Mouse (Mus musculus) ES-Bruce4 (cell line): ENCODE results near the gene Ubr1. TPM values are rescaled to one million over a fixed set of nuclear protein-coding genes. Genes with fewer than 3 reads are reported as not detected.
A peak's percentile ranks its signal among the peaks of the same experiment; 100 is the strongest.

Experiments
- H3K27ac ChIP-seq: 2 replicates; pipeline ENCODE4 v1.5.1; 2012; ENCODE audit warnings: low read length, inconsistent platforms; ENCODE audit not compliant: insufficient read depth
- H3K27me3 ChIP-seq: 2 replicates; pipeline ENCODE4 v1.6.1; 2012; ENCODE audit warnings: mild to moderate bottlenecking, low read length, inconsistent platforms; ENCODE audit not compliant: control insufficient read depth, poor library complexity, insufficient read depth, severe bottlenecking
- H3K36me3 ChIP-seq: 2 replicates; pipeline ENCODE4 v1.6.1; 2012; ENCODE audit warnings: inconsistent platforms, mild to moderate bottlenecking, low read length, moderate library complexity; ENCODE audit not compliant: control insufficient read depth, poor library complexity, insufficient read depth, severe bottlenecking
- H3K4me1 ChIP-seq: one replicate; pipeline ENCODE4 v1.8.1; 2011; ENCODE audit warnings: low read length; ENCODE audit not compliant: control insufficient read depth, insufficient read depth
- H3K4me3 ChIP-seq: 2 replicates; pipeline ENCODE4 v1.5.1; 2011; ENCODE audit warnings: low read depth, mild to moderate bottlenecking, low read length
- H3K9ac ChIP-seq: 2 replicates; pipeline ENCODE4 v1.6.1; 2012; ENCODE audit warnings: low read depth, mild to moderate bottlenecking, inconsistent platforms; ENCODE audit not compliant: poor library complexity, severe bottlenecking
- H3K9me3 ChIP-seq: replicated peaks from 2 replicates; pipeline ENCODE4 v1.6.1; 2012; ENCODE audit warnings: mild to moderate bottlenecking, low read length, inconsistent platforms; ENCODE audit not compliant: control insufficient read depth, poor library complexity, insufficient read depth, severe bottlenecking
- CTCF ChIP-seq: IDR thresholded peaks from one replicate; pipeline ENCODE4 v1.8.1; 2011; ENCODE audit warnings: low read depth, low read length
- EP300 ChIP-seq: IDR thresholded peaks from 2 replicates; pipeline ENCODE4 v1.6.1; 2011; ENCODE audit warnings: low read depth, low read length; ENCODE audit not compliant: insufficient read depth
- POLR2A ChIP-seq: IDR thresholded peaks from one replicate; pipeline ENCODE4 v1.8.1; 2011; ENCODE audit warnings: low read length; ENCODE audit not compliant: insufficient read depth
- polyA plus RNA-seq: library from polyadenylated mRNA; stranded (reverse); fragments of >200 nt; gene quantifications from 2 replicates; pipeline ENCODE4 v1.2.4, GENCODE M21; 2011; ENCODE audit warnings: low read depth; ENCODE audit not compliant: missing spikeins, insufficient read depth, insufficient read length

Gene Ubr1
- polyA plus RNA-seq, 1 experiment = 29.5 TPM

DNA sequence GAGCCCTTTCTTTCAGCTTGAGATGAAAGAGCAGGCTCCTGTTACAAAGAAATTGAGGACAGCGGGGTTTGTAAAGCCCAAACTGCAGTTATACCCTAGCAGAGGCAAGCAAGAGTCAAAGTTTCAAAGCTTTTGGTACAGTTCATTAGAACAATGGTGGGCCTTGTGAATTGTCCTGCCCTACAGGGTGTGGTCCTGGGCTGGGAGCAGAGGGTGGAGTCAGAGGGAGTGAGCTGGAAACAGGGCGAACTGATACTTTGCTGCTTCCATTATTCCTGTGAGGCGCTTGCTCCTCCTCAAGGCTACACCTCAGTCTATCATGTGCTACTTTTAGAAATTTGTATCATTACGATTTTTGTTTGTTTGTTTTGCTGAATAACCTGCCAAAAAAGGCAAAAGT lies 20.7 kb upstream of the Ubr1 start:
- Histone ChIP-seq H3K9ac (no peak overlapping the region), H3K9me3 (no peaks in the 10 kb centered on the region), H3K4me3 (no peak overlapping the region), H3K27ac (no peak overlapping the region), H3K36me3 (no peaks in the 10 kb centered on the region), H3K27me3 (no peaks in the 10 kb centered on the region), H3K4me1 (no peaks in the 10 kb centered on the region)
- no peak for TF ChIP-seq CTCF
- TF ChIP-seq POLR2A = no peak
- peak; percentile 45; the same call in 1 of the 2 replicates for TF ChIP-seq EP300

DNA sequence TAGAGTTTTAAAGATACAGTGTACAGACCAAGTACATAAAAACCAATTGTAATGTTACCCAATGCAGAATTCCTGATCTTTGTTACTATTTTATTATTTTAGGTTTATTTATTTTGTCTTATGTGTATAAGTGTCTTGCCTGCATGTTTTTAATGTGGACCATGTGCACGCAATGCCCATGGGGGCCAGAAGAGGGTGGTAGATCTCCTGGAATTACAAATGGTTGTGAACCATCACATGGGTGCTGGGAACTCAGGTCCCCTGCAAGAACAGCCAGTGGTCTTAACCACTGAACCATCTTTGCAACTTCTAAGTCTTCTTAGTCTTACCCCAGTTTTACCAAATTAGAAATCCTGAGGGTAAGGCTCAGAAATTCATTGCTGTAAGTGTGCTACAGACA lies 14.7 kb upstream of the Ubr1 start:
- Histone ChIP-seq H3K27ac (no peak overlapping the region), H3K4me1 (no peaks in the 10 kb centered on the region), H3K27me3 (no peaks in the 10 kb centered on the region), H3K36me3 (no peaks in the 10 kb centered on the region), H3K4me3 (no peak overlapping the region), H3K9me3 (no peaks in the 10 kb centered on the region), H3K9ac (no peak overlapping the region)
- TF ChIP-seq EP300 (no peak), CTCF (peak; percentile 40)

GRCm38 (mm10) chr2:120983611-120984010 lies 13.1 kb upstream of the Ubr1 start:
- H3K36me3 ChIP-seq = no peaks in the 10 kb centered on the region
- H3K4me3 ChIP-seq = no peak overlapping the region
- no peak overlapping the region for H3K9ac ChIP-seq
- no peaks in the 10 kb centered on the region for H3K9me3 ChIP-seq
- TF ChIP-seq POLR2A (no peak), CTCF (no peak), EP300 (no peak)
- H3K27ac ChIP-seq = no peak overlapping the region
- H3K27me3 ChIP-seq = no peaks in the 10 kb centered on the region
- no peaks in the 10 kb centered on the region for H3K4me1 ChIP-seq

DNA sequence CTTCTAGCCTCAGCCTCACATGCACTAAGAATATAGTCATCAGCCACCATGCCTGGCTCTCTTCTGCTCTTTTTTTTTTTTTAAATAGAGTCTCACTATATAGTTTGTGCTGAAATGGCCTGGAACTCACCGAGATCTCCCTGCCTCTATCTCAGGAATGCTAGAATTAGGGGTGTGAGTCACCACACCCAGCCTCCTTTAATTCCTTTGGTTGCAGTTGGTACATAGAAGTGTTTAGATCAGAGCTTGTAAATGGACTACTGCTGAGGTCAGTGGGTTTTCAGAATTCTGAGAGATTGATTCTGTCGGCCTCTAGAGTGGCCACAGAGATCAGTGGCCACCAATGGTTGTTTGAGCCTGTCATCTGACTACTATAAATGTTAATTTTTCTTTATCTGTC lies 10.3 kb upstream of the Ubr1 start:
- Histone ChIP-seq H3K27ac (peak overlapping the region; percentile 36; the same call in 1 of the 2 replicates), H3K4me1 (no peaks in the 10 kb centered on the region), H3K4me3 (no peak overlapping the region), H3K27me3 (no peaks in the 10 kb centered on the region), H3K9ac (no peak overlapping the region), H3K9me3 (no peaks in the 10 kb centered on the region), H3K36me3 (no peaks in the 10 kb centered on the region)
- TF ChIP-seq POLR2A (no peak), EP300 (no peak), CTCF (no peak)

- no peak for TF ChIP-seq EP300
- TF ChIP-seq CTCF = no peak
- Histone ChIP-seq H3K4me3 (no peak overlapping the region), H3K9ac (no peak overlapping the region)
Observed at GRCm38 (mm10) chr2:120979819-120980218, 9.3 kb upstream of the Ubr1 start.

GRCm38 (mm10) chr2:120978693-120979037 lies 8.2 kb upstream of the Ubr1 start:
- Histone ChIP-seq H3K27ac (no peak overlapping the region), H3K9ac (no peak overlapping the region), H3K36me3 (no peaks in the 10 kb centered on the region), H3K9me3 (no peaks in the 10 kb centered on the region), H3K4me1 (no peaks in the 10 kb centered on the region), H3K4me3 (no peak overlapping the region), H3K27me3 (no peaks in the 10 kb centered on the region)
- TF ChIP-seq POLR2A (no peak), EP300 (no peak), CTCF (no peak)

More at GRCm38 (mm10) chr2:120979819-120980218, 9.3 kb upstream of the Ubr1 start:
- Histone ChIP-seq H3K9me3 (no peaks in the 10 kb centered on the region), H3K27ac (no peak overlapping the region), H3K27me3 (no peaks in the 10 kb centered on the region), H3K36me3 (no peaks in the 10 kb centered on the region), H3K4me1 (no peaks in the 10 kb centered on the region)
